Mouse (Mus musculus): Measurements from ENCODE around the gene Pnpo. TPM values are rescaled to one million over a fixed set of nuclear protein-coding genes. Genes with fewer than 3 reads are reported as not detected.

Pnpo gene
- polyA plus RNA-seq, 1 experiment, result 83.7 TPM

GRCm38 (mm10) chr11:96933562-96934276, 10.1 kb downstream of the Pnpo start:
- Histone ChIP-seq H3K36me3 (ENCODE audit: control insufficient read depth) (peaks cover 60% of the 10 kb centered on the region), H3K4me1 (ENCODE audit: control insufficient read depth) (peaks cover 95% of the 10 kb centered on the region), H3K4me3 (replicated peaks) (peak overlapping the region; percentile 6), H3K9me3 (ENCODE audit: control insufficient read depth, low read length) (no peaks in the 10 kb centered on the region), H3K27me3 (ENCODE audit: control insufficient read depth) (peaks cover 6% of the 10 kb centered on the region)
- no peak for TF ChIP-seq GATA1 (IDR thresholded peaks at IDR 0.05; ENCODE audit: low read length)
- no peak for TF ChIP-seq TAL1 (IDR thresholded peaks at IDR 0.05; ENCODE audit: low read length)

GRCm38 (mm10) chr11:96931327-96932062, 12.3 kb downstream of the Pnpo start:
- H3K27me3 ChIP-seq (ENCODE audit: control insufficient read depth), result peaks cover 8% of the 10 kb centered on the region
- no peaks in the 10 kb centered on the region for H3K9me3 ChIP-seq (ENCODE audit: control insufficient read depth, low read length)
- TF ChIP-seq GATA1 (IDR thresholded peaks at IDR 0.05; ENCODE audit: low read length) (no peak), TAL1 (IDR thresholded peaks at IDR 0.05; ENCODE audit: low read length) (no peak)
- H3K36me3 ChIP-seq (ENCODE audit: control insufficient read depth), result peaks cover 37% of the 10 kb centered on the region
- peak overlapping the region; percentile 36 for H3K4me3 ChIP-seq (replicated peaks)
- peaks cover 95% of the 10 kb centered on the region for H3K4me1 ChIP-seq (ENCODE audit: control insufficient read depth)

DNA sequence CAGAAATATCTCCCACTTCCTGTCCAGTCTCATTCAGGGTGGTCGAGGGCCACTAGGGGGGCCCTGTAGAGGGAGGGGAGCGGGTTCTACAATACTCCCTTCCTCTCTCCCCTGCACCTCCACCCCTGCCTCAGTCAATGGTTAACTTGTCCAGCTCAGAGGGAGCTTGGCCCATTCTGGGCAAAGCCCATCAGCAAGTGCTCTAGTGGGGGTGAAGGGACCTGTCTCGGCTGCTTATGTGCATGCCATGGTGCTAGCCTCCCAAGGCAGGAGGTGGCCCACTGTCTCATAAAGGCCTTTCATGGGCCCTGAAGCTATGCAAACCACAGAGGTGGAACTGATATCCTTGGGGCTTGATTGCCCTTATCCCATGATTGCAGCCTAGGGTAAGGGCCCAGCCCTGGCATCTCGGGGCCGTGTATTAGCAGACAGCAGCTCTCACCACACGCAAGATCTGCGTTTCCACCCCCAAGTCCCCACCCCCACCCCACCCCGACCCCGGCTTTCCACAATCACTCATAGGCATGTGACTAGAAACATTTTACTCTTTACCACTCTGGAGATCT, 13.9 kb downstream of the Pnpo start:
- TF ChIP-seq TAL1 (IDR thresholded peaks at IDR 0.05; ENCODE audit: low read length) (no peak), GATA1 (IDR thresholded peaks at IDR 0.05; ENCODE audit: low read length) (no peak)
- H3K4me3 ChIP-seq (replicated peaks), result peak overlapping the region; percentile 33
- H3K4me1 ChIP-seq (ENCODE audit: control insufficient read depth), result peaks cover 95% of the 10 kb centered on the region
- H3K27me3 ChIP-seq (ENCODE audit: control insufficient read depth), result peaks cover 8% of the 10 kb centered on the region
- peaks cover 23% of the 10 kb centered on the region for H3K36me3 ChIP-seq (ENCODE audit: control insufficient read depth)
- H3K9me3 ChIP-seq (ENCODE audit: control insufficient read depth, low read length), result no peaks in the 10 kb centered on the region

DNA sequence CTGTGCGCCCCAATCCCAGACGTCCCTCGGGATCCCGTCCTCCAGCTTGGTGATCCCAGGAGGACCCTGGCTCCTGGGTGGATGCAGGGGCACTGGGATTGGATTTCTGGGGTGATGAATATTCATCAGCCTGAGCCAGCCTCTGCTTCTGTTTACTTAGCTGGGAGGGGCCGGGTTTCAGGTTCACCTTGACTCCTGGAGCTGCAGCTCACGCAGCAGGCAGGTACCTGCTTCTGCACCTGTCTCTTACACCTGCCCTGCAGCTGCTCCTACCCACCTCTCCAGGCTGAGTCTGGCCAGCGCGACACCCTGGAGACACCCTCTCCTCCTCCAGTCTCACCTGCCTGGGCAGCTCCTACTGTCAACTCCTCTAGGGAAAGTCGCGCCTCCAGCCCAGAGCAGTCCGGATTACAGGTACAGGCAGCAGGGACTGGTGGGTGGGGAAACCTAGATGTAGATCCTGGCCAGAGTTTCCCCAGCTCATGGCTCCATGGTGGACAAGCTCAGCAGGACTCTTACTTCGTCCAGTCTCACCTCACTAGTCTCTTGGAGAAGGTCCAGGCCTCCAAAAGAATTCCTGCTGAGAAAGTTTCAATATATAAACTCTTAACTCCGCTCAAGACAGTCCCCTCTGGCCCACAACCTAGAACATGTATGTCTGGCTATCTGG, 14.6 kb downstream of the Pnpo start:
- peak overlapping the region; percentile 41 for H3K4me3 ChIP-seq (replicated peaks)
- H3K9me3 ChIP-seq (ENCODE audit: control insufficient read depth, low read length), result no peaks in the 10 kb centered on the region
- H3K4me1 ChIP-seq (ENCODE audit: control insufficient read depth), result peaks cover 95% of the 10 kb centered on the region
- TF ChIP-seq GATA1 (IDR thresholded peaks at IDR 0.05; ENCODE audit: low read length) (no peak), TAL1 (IDR thresholded peaks at IDR 0.05; ENCODE audit: low read length) (no peak)
- peaks cover 8% of the 10 kb centered on the region for H3K27me3 ChIP-seq (ENCODE audit: control insufficient read depth)
- peaks cover 17% of the 10 kb centered on the region for H3K36me3 ChIP-seq (ENCODE audit: control insufficient read depth)

DNA sequence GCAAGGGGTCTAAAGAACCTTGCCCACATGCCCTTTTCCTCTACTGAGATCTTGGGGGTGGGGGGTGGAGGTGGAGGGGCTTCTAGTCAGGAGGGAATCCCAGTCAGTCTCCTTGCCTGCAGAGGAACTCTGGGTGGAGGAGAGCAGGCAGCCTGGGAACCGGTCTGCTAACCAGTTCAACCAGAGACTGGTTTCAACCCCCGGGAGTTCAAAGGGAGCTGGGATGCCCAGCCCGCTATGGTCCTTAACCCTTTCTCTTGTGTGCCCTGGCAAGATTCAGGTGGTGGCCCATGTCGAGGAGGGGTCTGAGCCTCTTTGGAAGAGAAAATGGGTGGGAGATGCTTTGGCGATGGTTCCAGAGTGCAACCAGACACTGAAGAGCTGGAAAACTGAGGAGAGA, 15.1 kb downstream of the Pnpo start:
- H3K4me1 ChIP-seq (ENCODE audit: control insufficient read depth), result peaks cover 95% of the 10 kb centered on the region
- TF ChIP-seq TAL1 (IDR thresholded peaks at IDR 0.05; ENCODE audit: low read length) (no peak), GATA1 (IDR thresholded peaks at IDR 0.05; ENCODE audit: low read length) (no peak)

GRCm38 (mm10) chr11:96928088-96928487, 15.7 kb downstream of the Pnpo start, which contains the start of gene Prr15l:
Gene Prr15l (plus strand): TSS chr11:96928104.
- peaks cover 8% of the 10 kb centered on the region for H3K27me3 ChIP-seq (ENCODE audit: control insufficient read depth)
- TF ChIP-seq TAL1 (IDR thresholded peaks at IDR 0.05; ENCODE audit: low read length) (no peak), GATA1 (IDR thresholded peaks at IDR 0.05; ENCODE audit: low read length) (no peak)
- H3K9me3 ChIP-seq (ENCODE audit: control insufficient read depth, low read length), result no peaks in the 10 kb centered on the region
- peaks cover 8% of the 10 kb centered on the region for H3K36me3 ChIP-seq (ENCODE audit: control insufficient read depth)
- no peak within 1 kb of the TSS for H3K4me3 ChIP-seq (replicated peaks)
- peaks cover 95% of the 10 kb centered on the region for H3K4me1 ChIP-seq (ENCODE audit: control insufficient read depth)

More for the DNA sequence above, 15.1 kb downstream of the Pnpo start:
- H3K27me3 ChIP-seq (ENCODE audit: control insufficient read depth), result peaks cover 8% of the 10 kb centered on the region
- peaks cover 11% of the 10 kb centered on the region for H3K36me3 ChIP-seq (ENCODE audit: control insufficient read depth)
- H3K4me3 ChIP-seq (replicated peaks), result no peak overlapping the region
- no peaks in the 10 kb centered on the region for H3K9me3 ChIP-seq (ENCODE audit: control insufficient read depth, low read length)

DNA sequence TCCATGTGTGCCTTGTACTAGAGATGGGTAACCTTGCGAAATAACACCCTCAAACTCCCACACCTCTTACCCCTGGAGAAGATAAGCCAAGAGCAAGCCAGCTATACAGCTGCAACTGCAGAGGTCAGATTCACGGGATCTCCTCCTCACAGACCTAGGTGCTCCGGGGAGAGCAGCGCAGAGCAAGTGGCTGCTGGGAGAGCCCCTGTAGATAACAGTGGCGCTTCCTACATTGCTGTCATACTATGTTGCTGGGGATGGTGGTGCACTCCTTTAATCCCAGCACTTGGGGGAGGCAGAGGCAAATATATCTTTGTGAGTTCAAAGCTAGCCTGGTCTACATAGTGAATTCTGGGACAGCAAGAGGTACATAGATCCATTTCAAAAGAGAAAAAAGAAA, 17.2 kb downstream of the Pnpo start:
- H3K4me3 ChIP-seq (replicated peaks), result no peak overlapping the region
- H3K9me3 ChIP-seq (ENCODE audit: control insufficient read depth, low read length), result no peaks in the 10 kb centered on the region
- TF ChIP-seq TAL1 (IDR thresholded peaks at IDR 0.05; ENCODE audit: low read length), result peak; percentile 81
- TF ChIP-seq GATA1 (IDR thresholded peaks at IDR 0.05; ENCODE audit: low read length), result peak; percentile 87
- peaks cover 6% of the 10 kb centered on the region for H3K36me3 ChIP-seq (ENCODE audit: control insufficient read depth)
- H3K4me1 ChIP-seq (ENCODE audit: control insufficient read depth), result peaks cover 85% of the 10 kb centered on the region
- peaks cover 8% of the 10 kb centered on the region for H3K27me3 ChIP-seq (ENCODE audit: control insufficient read depth)

GRCm38 (mm10) chr11:96925469-96926148, 18.2 kb downstream of the Pnpo start:
- Histone ChIP-seq H3K4me1 (ENCODE audit: control insufficient read depth) (peaks cover 84% of the 10 kb centered on the region), H3K4me3 (replicated peaks) (peak overlapping the region; percentile 28), H3K27me3 (ENCODE audit: control insufficient read depth) (peaks cover 8% of the 10 kb centered on the region), H3K9me3 (ENCODE audit: control insufficient read depth, low read length) (no peaks in the 10 kb centered on the region), H3K36me3 (ENCODE audit: control insufficient read depth) (peaks cover 5% of the 10 kb centered on the region; the same call in 1 of the 2 replicates)
- TF ChIP-seq TAL1 (IDR thresholded peaks at IDR 0.05; ENCODE audit: low read length), result no peak
- TF ChIP-seq GATA1 (IDR thresholded peaks at IDR 0.05; ENCODE audit: low read length), result no peak
